Mouse (Mus musculus) liver, embryonic 13.5 days (tissue): Measurements from ENCODE around the gene Sf1. TPM values are rescaled to one million over a fixed set of nuclear protein-coding genes. Genes with fewer than 3 reads are reported as not detected.
A peak's percentile ranks its signal among the peaks of the same experiment; 100 is the strongest.

Source experiments
- ATAC-seq: fragments of 200-750 bp; cut with Nextera tagmentation; 2 replicates; pipeline ENCODE4 v1.8.0; 2017; ENCODE audit warnings: low read depth, mild to moderate bottlenecking, moderate number of reproducible peaks, moderate library complexity
- DNase-seq: peaks from one replicate; pipeline ENCODE4 v3.0.0; 2022
- H3K27ac ChIP-seq: fragments of 300-500 bp; sonication (generic); 2 replicates; pipeline ENCODE4 v1.5.1; 2015; ENCODE audit warnings: moderate library complexity, mild to moderate bottlenecking, inconsistent platforms
- H3K27me3 ChIP-seq: fragments of 300-500 bp; sonication (generic); 2 replicates; pipeline ENCODE4 v1.6.1; 2015; ENCODE audit warnings: mild to moderate bottlenecking, inconsistent platforms
- H3K36me3 ChIP-seq: fragments of 300-500 bp; sonication (generic); 2 replicates; pipeline ENCODE4 v1.6.1; 2015; ENCODE audit warnings: mild to moderate bottlenecking, inconsistent platforms
- H3K4me1 ChIP-seq: fragments of 300-500 bp; sonication (generic); replicated peaks from 2 replicates; pipeline ENCODE4 v1.6.1; 2015; ENCODE audit warnings: inconsistent platforms
- H3K4me2 ChIP-seq: fragments of 300-500 bp; sonication (generic); 2 replicates; pipeline ENCODE4 v1.6.1; 2015; ENCODE audit warnings: inconsistent platforms, mild to moderate bottlenecking, moderate library complexity
- H3K4me3 ChIP-seq: fragments of 300-500 bp; sonication (generic); replicated peaks from 2 replicates; pipeline ENCODE4 v1.5.1; 2015; ENCODE audit warnings: mild to moderate bottlenecking, inconsistent platforms
- H3K9ac ChIP-seq: fragments of 300-500 bp; sonication (generic); 2 replicates; pipeline ENCODE4 v1.6.1; 2015; ENCODE audit warnings: mild to moderate bottlenecking, inconsistent platforms
- H3K9me3 ChIP-seq: fragments of 300-500 bp; sonication (generic); replicated peaks from 2 replicates; pipeline ENCODE4 v1.6.1; 2016; ENCODE audit warnings: inconsistent platforms
- WGBS: fragments of 180-500 bp; shearing (Covaris S2); methylation state at CpG from one replicate; pipeline ENCODE4 v1.1.7; 2015; ENCODE audit not compliant: insufficient replicate concordance; 5-methylcytosine and 5-hydroxymethylcytosine counted together
- polyA plus RNA-seq: library from polyadenylated mRNA; unstranded; fragments of >200 nt; fragmentation: Nextera tagmentation; extraction: Ambion mirVana; gene quantifications from 2 replicates; pipeline ENCODE4 v1.2.1, GENCODE M21; 2015

The Sf1 gene
- polyA plus RNA-seq, 1 experiment from 2014 or later, result 68.4 TPM

GRCm38 (mm10) chr19:6415454-6415853, 52.0 kb downstream of the Sf1 start:
- no peaks in the 10 kb centered on the region for H3K9me3 ChIP-seq
- H3K4me1 ChIP-seq, result peaks cover 32% of the 10 kb centered on the region
- peaks cover 44% of the 10 kb centered on the region for H3K27me3 ChIP-seq
- H3K9ac ChIP-seq, result no peak overlapping the region
- DNase-seq (no peak), ATAC-seq (peak; percentile 25; the same call in 1 of the 2 replicates)
- H3K36me3 ChIP-seq, result peaks cover 3% of the 10 kb centered on the region; the same call in 1 of the 2 replicates
- H3K4me2 ChIP-seq, result no peak overlapping the region
- WGBS, result 5% methylated on average over 6 of the region's 6 CpGs
- no peak overlapping the region for H3K4me3 ChIP-seq
- no peak overlapping the region for H3K27ac ChIP-seq

DNA sequence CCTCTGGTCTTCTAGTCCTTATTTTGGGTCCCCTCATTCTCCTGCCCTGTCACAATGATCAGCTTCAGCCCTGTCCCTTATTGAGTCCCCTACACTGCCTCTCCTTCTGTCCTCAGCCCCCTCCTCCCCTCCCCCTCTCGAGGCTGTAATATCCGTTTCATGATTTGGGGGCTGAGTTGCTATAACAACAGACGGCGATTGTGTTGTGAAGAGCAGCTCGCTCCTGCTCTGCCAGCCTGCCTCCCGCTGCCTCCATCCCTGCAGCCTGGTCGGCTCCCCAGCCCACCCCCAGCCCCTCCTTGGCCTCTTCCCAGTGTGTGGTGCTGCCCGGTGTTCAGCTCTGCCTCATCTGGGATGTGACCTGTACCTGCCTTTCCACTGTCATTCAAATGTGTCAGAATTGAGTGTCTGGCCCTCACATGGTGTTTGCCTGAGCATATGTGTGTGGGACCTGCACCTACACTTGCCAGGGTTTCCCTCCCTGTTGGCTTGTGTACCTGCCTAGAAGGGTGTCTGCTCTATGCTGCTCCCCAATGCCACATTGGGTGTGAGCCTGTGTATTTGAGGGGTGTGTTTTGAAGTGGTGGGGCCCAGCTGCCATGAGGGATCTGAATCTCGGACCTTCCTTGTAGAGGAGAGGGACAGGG, 52.8 kb downstream of the Sf1 start:
- 26% methylated on average over 9 of the region's 9 CpGs for WGBS

GRCm38 (mm10) chr19:6416894-6417761, 53.6 kb downstream of the Sf1 start:
- DNase-seq, result no peak
- 53% methylated on average over 12 of the region's 12 CpGs for WGBS
- ATAC-seq, result no peak
- Histone ChIP-seq H3K27ac (no peak overlapping the region), H3K4me3 (no peak overlapping the region), H3K9ac (no peak overlapping the region), H3K9me3 (no peaks in the 10 kb centered on the region), H3K4me2 (no peak overlapping the region), H3K27me3 (peaks cover 58% of the 10 kb centered on the region), H3K36me3 (no peaks in the 10 kb centered on the region), H3K4me1 (peaks cover 32% of the 10 kb centered on the region)

More for the DNA sequence above, 52.8 kb downstream of the Sf1 start:
- Histone ChIP-seq H3K4me1 (peaks cover 32% of the 10 kb centered on the region), H3K27ac (no peak overlapping the region), H3K36me3 (no peaks in the 10 kb centered on the region), H3K4me3 (no peak overlapping the region), H3K9me3 (no peaks in the 10 kb centered on the region), H3K4me2 (no peak overlapping the region), H3K27me3 (peaks cover 52% of the 10 kb centered on the region), H3K9ac (no peak overlapping the region)
- DNase-seq (no peak), ATAC-seq (no peak)

GRCm38 (mm10) chr19:6418233-6418879, 54.9 kb downstream of the Sf1 start, which contains the start of gene Nrxn2:
TSS of gene Nrxn2 (plus strand) at chr19:6418731.
- Histone ChIP-seq H3K4me1 (peaks cover 32% of the 10 kb centered on the region), H3K9ac (no peak within 1 kb of the TSS), H3K9me3 (no peaks in the 10 kb centered on the region), H3K4me3 (peak within 1 kb of the TSS; percentile 53), H3K36me3 (no peaks in the 10 kb centered on the region), H3K4me2 (peak within 1 kb of the TSS; percentile 74), H3K27me3 (peaks cover 64% of the 10 kb centered on the region), H3K27ac (no peak within 1 kb of the TSS)
- DNase-seq (peak; percentile 60), ATAC-seq (peak; percentile 78)
- 2% methylated on average over 43 of the region's 46 CpGs for WGBS

- DNase-seq, result no peak
- no peak overlapping the region for H3K4me3 ChIP-seq
- H3K4me2 ChIP-seq, result peak overlapping the region; percentile 74; the same call in 1 of the 2 replicates
- no peaks in the 10 kb centered on the region for H3K36me3 ChIP-seq
- ATAC-seq, result no peak
- H3K9me3 ChIP-seq, result no peaks in the 10 kb centered on the region
- H3K27me3 ChIP-seq, result peaks cover 71% of the 10 kb centered on the region
- H3K27ac ChIP-seq, result no peak overlapping the region
- H3K9ac ChIP-seq, result no peak overlapping the region
- H3K4me1 ChIP-seq, result peaks cover 29% of the 10 kb centered on the region
- 10% methylated on average over 23 of the region's 23 CpGs for WGBS
These were observed 55.6 kb downstream of the Sf1 start for GRCm38 (mm10) chr19:6418984-6419692.

DNA sequence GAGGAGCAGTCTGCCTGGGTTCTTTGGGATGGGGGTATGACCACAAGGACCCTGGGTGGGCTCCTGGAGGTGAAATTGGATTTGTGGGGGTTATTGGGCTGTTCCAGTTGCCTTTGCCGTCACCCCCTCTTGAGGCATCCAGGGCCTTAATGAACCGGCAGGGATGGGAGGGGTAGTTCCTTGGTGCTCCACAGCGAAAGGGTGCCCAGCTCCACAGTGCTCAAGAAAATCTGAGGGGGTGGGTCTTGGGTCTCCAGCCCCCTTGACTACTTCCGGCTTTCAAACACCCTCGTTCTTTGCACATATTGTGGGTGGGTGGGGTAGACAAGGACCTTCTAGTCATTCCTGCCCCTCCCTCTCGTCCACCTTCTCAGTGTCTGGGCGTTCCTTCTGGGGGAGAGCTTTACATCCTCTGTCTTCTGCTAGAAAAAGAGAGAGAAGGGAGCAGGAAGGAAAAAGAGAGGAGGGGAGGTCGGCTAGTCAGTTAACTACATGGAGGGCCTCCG, 56.4 kb downstream of the Sf1 start:
- ATAC-seq, result no peak
- WGBS, result 49% methylated on average over 9 of the region's 9 CpGs
- DNase-seq, result no peak
- Histone ChIP-seq H3K36me3 (no peaks in the 10 kb centered on the region), H3K4me2 (no peak overlapping the region), H3K4me3 (no peak overlapping the region), H3K27ac (no peak overlapping the region), H3K9ac (no peak overlapping the region), H3K9me3 (no peaks in the 10 kb centered on the region), H3K27me3 (peaks cover 79% of the 10 kb centered on the region), H3K4me1 (peaks cover 29% of the 10 kb centered on the region)

DNA sequence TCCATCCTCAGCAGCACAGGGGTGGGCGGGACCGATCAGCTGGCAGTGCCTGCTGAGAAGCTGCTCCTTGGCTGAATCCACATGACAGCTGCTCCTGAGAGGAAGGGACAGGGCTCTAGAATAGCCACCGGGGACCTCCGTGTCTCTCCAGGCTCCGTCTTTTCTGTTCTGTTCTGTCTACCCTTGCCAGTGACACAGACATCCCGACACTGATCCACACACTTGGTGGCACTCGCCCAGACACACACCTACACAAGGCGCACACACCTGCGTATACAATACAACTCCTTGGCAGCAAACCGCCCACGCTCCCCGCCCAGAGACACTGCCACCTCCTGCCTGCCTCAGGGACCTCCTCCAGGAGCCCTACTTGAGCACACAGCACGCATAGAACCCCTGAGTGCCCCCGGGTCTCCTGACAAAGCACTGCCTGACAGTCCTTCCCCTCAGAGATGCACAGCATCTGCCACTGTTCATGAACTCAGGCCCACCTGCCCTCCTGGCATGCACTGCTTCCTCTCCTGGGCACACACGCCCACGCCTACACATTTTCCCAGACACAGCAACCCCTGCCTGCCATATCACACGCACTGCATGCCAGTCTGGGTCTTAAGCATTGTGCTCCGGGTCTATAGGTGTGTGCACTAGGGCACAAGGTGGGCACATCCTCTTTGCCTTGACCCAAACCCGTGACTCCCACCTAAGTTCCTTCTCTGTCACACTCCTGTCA, 57.2 kb downstream of the Sf1 start:
- Histone ChIP-seq H3K9ac (no peak overlapping the region), H3K36me3 (no peaks in the 10 kb centered on the region), H3K4me3 (no peak overlapping the region), H3K4me2 (no peak overlapping the region), H3K4me1 (peaks cover 21% of the 10 kb centered on the region), H3K27me3 (peaks cover 86% of the 10 kb centered on the region), H3K27ac (no peak overlapping the region), H3K9me3 (no peaks in the 10 kb centered on the region)
- WGBS, result 48% methylated on average over 19 of the region's 19 CpGs
- DNase-seq (no peak), ATAC-seq (no peak)

GRCm38 (mm10) chr19:6421211-6421590, 57.7 kb downstream of the Sf1 start:
- H3K27me3 ChIP-seq, result peaks cover 90% of the 10 kb centered on the region
- H3K4me2 ChIP-seq, result no peak overlapping the region
- WGBS, result 64% methylated on average over 9 of the region's 9 CpGs
- H3K36me3 ChIP-seq, result no peaks in the 10 kb centered on the region
- H3K9ac ChIP-seq, result no peak overlapping the region
- H3K4me1 ChIP-seq, result peaks cover 16% of the 10 kb centered on the region
- ATAC-seq (no peak), DNase-seq (no peak)
- H3K4me3 ChIP-seq, result no peak overlapping the region
- H3K9me3 ChIP-seq, result no peaks in the 10 kb centered on the region
- H3K27ac ChIP-seq, result no peak overlapping the region

DNA sequence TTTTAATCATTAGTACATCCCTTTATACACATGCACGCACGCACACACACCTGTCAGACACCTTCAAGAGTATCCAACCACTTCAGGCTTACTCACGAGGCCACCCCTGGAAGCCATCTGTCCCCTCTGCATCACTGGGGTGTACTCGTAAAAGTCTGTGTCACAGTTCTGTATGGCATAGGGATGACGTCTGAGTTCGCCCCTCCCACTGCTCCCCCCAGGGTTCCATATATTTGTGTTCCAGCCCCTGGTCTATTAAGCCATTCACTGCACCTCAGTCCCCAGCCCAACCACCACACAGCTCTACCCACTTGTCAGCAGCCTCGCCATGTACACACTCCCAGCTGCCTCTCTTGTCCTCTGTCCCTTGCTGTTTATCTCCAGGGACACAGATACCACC, 58.5 kb downstream of the Sf1 start:
- H3K27me3 ChIP-seq, result peaks cover 90% of the 10 kb centered on the region
- no peak overlapping the region for H3K9ac ChIP-seq
- H3K9me3 ChIP-seq, result no peaks in the 10 kb centered on the region
- no peak overlapping the region for H3K27ac ChIP-seq
- no peak for DNase-seq
- no peak overlapping the region for H3K4me3 ChIP-seq
- no peak overlapping the region for H3K4me2 ChIP-seq
- no peak for ATAC-seq
- H3K36me3 ChIP-seq, result no peaks in the 10 kb centered on the region
- 56% methylated on average over 7 of the region's 7 CpGs for WGBS
- H3K4me1 ChIP-seq, result peaks cover 12% of the 10 kb centered on the region

- Histone ChIP-seq H3K9me3 (no peaks in the 10 kb centered on the region), H3K27me3 (peaks cover 90% of the 10 kb centered on the region), H3K9ac (no peak overlapping the region), H3K4me3 (no peak overlapping the region), H3K36me3 (no peaks in the 10 kb centered on the region), H3K4me1 (peaks cover 15% of the 10 kb centered on the region), H3K27ac (no peak overlapping the region), H3K4me2 (no peak overlapping the region)
- DNase-seq (no peak), ATAC-seq (no peak)
- 71% methylated on average over 16 of the region's 16 CpGs for WGBS
These were observed 59.8 kb downstream of the Sf1 start for GRCm38 (mm10) chr19:6423241-6423640.
